ENCODE assay signal across 8 mouse cellular contexts in the genomic region with DNA sequence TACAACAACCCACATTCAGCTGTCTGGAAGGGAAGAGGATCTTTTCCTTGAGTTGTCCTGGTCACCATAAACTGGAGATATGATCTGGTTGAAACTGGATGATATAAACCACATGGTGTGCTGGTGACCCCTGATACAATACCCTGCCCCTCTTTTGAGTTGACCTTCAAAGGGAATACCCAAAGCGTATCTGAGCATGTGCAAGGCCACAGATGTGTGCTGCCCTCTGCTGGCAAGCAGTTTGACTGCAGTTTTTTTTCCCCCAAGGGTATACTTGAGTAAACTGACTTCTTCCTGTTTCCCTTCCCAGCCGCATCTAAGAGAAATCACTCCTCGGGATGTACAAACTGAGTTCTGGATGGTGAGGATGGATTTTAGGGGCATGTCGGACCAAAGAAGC. TPM values are rescaled to one million over a fixed set of nuclear protein-coding genes. Genes with fewer than 3 reads are reported as not detected.
A peak's percentile ranks its signal among the peaks of the same experiment; 100 is the strongest.
DNase-seq lines count a peak whose midpoint lies in the region; ATAC-seq and TF ChIP-seq lines count a peak whose summit lies in the region.

No protein-coding gene starts in this region.

- H3K27ac ChIP-seq in forebrain, embryonic 11.5 days (ENCODE audit: low read depth, low read length): no peak overlapping the region
- no peak overlapping the region for H3K27ac ChIP-seq in forebrain, embryonic 15.5 days (replicated peaks)
- H3K27ac ChIP-seq in ES-E14 (ENCODE audit: insufficient read depth, low read depth, low read length, poor library complexity, severe bottlenecking): no peak overlapping the region

- intact Hi-C loops in heart, postnatal 36 days (cut with DNase I): loop anchor here (2.0 to 5.0 kb wide), 2 partner anchors 163 to 346 kb away; no protein-coding TSS in a partner anchor

- in situ Hi-C loops in ES-E14 (cut with MboI; ENCODE audit: low sequenced_read_pairs in 2 of 2, unreplicated experiment in 2 of 2): loop anchor here in 1 of 2 experiments (10.0 kb wide), 1 partner anchor 350 kb away; no protein-coding TSS in a partner anchor

- no peak for ATAC-seq in forebrain, embryonic 11.5 days (replicated peaks; ENCODE audit: low FRiP score)
- no peak for ATAC-seq in forebrain, embryonic 15.5 days (replicated peaks)
- ATAC-seq in megakaryocyte, adult 5-6 weeks (ENCODE audit: poor library complexity, severe bottlenecking): peak; percentile 77

- H3K36me3 ChIP-seq in forebrain, embryonic 11.5 days (ENCODE audit: control insufficient read depth, insufficient read depth, low read length): no peaks in the 10 kb centered on the region
- no peaks in the 10 kb centered on the region for H3K36me3 ChIP-seq in forebrain, embryonic 15.5 days
- H3K36me3 ChIP-seq in ES-E14 (ENCODE audit: control insufficient read depth, insufficient read depth, low read length, poor library complexity, severe bottlenecking): no peaks in the 10 kb centered on the region
- no peaks in the 10 kb centered on the region for H3K36me3 ChIP-seq in splenic B cell, adult 2 months (ENCODE audit: control insufficient read depth, insufficient read depth, low read length, poor library complexity, severe bottlenecking)

- H3K27me3 ChIP-seq in forebrain, embryonic 11.5 days (ENCODE audit: control insufficient read depth, insufficient read depth, low read length): 0 out of 2 replicates have a peak, but pooled peaks cover 4% of the 10 kb centered on the region
- peaks cover 11% of the 10 kb centered on the region for H3K27me3 ChIP-seq in forebrain, embryonic 15.5 days
- H3K27me3 ChIP-seq in splenic B cell, adult 2 months (ENCODE audit: control insufficient read depth, insufficient read depth, low read length, poor library complexity, severe bottlenecking): no peaks in the 10 kb centered on the region

- H3K9ac ChIP-seq in forebrain, embryonic 11.5 days (ENCODE audit: low read length): no peak overlapping the region
- H3K9ac ChIP-seq in forebrain, embryonic 15.5 days (replicated peaks): no peak overlapping the region
- H3K9ac ChIP-seq in ES-E14 (ENCODE audit: insufficient read depth, low read depth, low read length, poor library complexity, severe bottlenecking): no peak overlapping the region

- no peak overlapping the region for H3K4me2 ChIP-seq in forebrain, embryonic 11.5 days (ENCODE audit: low read depth, low read length, severe bottlenecking)
- H3K4me2 ChIP-seq in forebrain, embryonic 15.5 days (replicated peaks): no peak overlapping the region

- H3K4me1 ChIP-seq in forebrain, embryonic 11.5 days (replicated peaks; ENCODE audit: control insufficient read depth, insufficient read depth, low read length): no peaks in the 10 kb centered on the region
- no peaks in the 10 kb centered on the region for H3K4me1 ChIP-seq in forebrain, embryonic 15.5 days
- H3K4me1 ChIP-seq in ES-E14 (ENCODE audit: control insufficient read depth in 2 of 2, insufficient read depth in 2 of 2, low read length in 2 of 2, poor library complexity in 1 of 2): no peaks in the 10 kb centered on the region

- WGBS in forebrain, embryonic 11.5 days: 42% methylated on average over 4 of the region's 4 CpGs
- WGBS in forebrain, embryonic 15.5 days: 41% methylated on average over 4 of the region's 4 CpGs

- no peaks in the 10 kb centered on the region for H3K9me3 ChIP-seq in forebrain, embryonic 11.5 days (ENCODE audit: control insufficient read depth, low read length)
- H3K9me3 ChIP-seq in forebrain, embryonic 15.5 days: no peaks in the 10 kb centered on the region
- no peaks in the 10 kb centered on the region for H3K9me3 ChIP-seq in ES-E14 (ENCODE audit: control insufficient read depth, insufficient read depth, low read depth, low read length)

- DNase-seq in forebrain, embryonic 11.5 days (ENCODE audit: low spot score): peak; percentile 78
- peak; percentile 61 for DNase-seq in ES-E14 (ENCODE audit: low read depth, low spot score)
- peak; percentile 25 for DNase-seq in c-Kit-positive CD71-positive TER-119-positive erythroid progenitor cells, embryonic 14.5 days (ENCODE audit: low spot score)
- DNase-seq in heart, postnatal 36 days: peak; percentile 4 to 26
- DNase-seq in layer of hippocampus, adult 9-11 months: peak; percentile 17
- peak; percentile 81 for DNase-seq in splenic B cell, adult 2 months (ENCODE audit: low read depth, low spot score)

- no peak overlapping the region for H3K4me3 ChIP-seq in forebrain, embryonic 11.5 days (ENCODE audit: low read depth, low read length)
- H3K4me3 ChIP-seq in forebrain, embryonic 15.5 days: no peak overlapping the region
- no peak overlapping the region for H3K4me3 ChIP-seq in ES-E14 (ENCODE audit: insufficient read depth in 1 of 2, low read depth in 1 of 2, low read length in 2 of 2, poor library complexity in 1 of 2, severe bottlenecking in 1 of 2)

TF ChIP-seq in ES-E14, 5 proteins besides CTCF, POLR2A, EP300 and RAD21:
- TF ChIP-seq HCFC1 (IDR thresholded peaks at IDR 0.05; ENCODE audit: borderline replicate concordance, insufficient read depth, low read length): no peak
- no peak for TF ChIP-seq CHD2 (IDR thresholded peaks at IDR 0.05; ENCODE audit: low read depth, low read length)
- peak; percentile 95 for TF ChIP-seq ZC3H11A (IDR thresholded peaks at IDR 0.05; ENCODE audit: borderline replicate concordance, low read depth, low read length)

RNA-seq across cellular contexts. Expression of gene Mbip, which starts 59.1 kb away (rescaled TPM):
- 62.6 and 68.8 TPM in 2 replicates for polyA plus RNA-seq in forebrain, embryonic 11.5 days (2014; fragmentation: Nextera tagmentation; extraction: Ambion mirVana)
- polyA plus RNA-seq in forebrain, embryonic 15.5 days (2015; fragmentation: Nextera tagmentation; extraction: Ambion mirVana): 45.6 and 49.7 TPM in 2 replicates
- total RNA-seq in ES-E14 (2012; rRNA removed): 21.7 and 22.4 TPM in 2 replicates
- 1 to 10 TPM; 7.5 TPM for total RNA-seq in heart, postnatal 36 days (2021)
- 22.8 and 25.7 TPM in 2 replicates for total RNA-seq in megakaryocyte, adult 5-6 weeks (2015)
- 21.4 and 22.8 TPM in 2 replicates for total RNA-seq in megakaryocyte, adult 5-6 weeks (2017)

Comparison
In these comparisons a context has a peak if more than half of its experiments do, and no peak if none do; other contexts are left out.
1. DNase-seq: peak in every context shown above with its lines; median percentile 81 in splenic B cell, adult 2 months; 78 in forebrain, embryonic 11.5 days; 61 in ES-E14; 25 in c-Kit-positive CD71-positive TER-119-positive erythroid progenitor cells, embryonic 14.5 days; 17 in layer of hippocampus, adult 9-11 months; 15 in heart, postnatal 36 days.